Mouse (Mus musculus) heart, adult 2 months (tissue): ENCODE data around the gene Ppp1r21.

Experiments used
- CTCF ChIP-seq: fragments of 200-600 bp; IDR thresholded peaks from 2 replicates; pipeline ENCODE4 v1.8.1; 2022; ENCODE audit warnings: antibody characterized with exemption, mild to moderate bottlenecking, moderate library complexity
- EP300 ChIP-seq: fragments of 200-500 bp; IDR thresholded peaks from 2 replicates; pipeline ENCODE4 v1.6.1; 2011; ENCODE audit warnings: low read depth, low read length, control low read depth; ENCODE audit not compliant: insufficient read depth
- POLR2A ChIP-seq: fragments of 200-500 bp; IDR thresholded peaks from 2 replicates; pipeline ENCODE4 v1.6.1; 2011; ENCODE audit warnings: mild to moderate bottlenecking, low read depth, low read length, control low read depth; ENCODE audit not compliant: insufficient read depth

- TF ChIP-seq POLR2A, result no peak
- TF ChIP-seq CTCF, result no peak
- no peak for TF ChIP-seq EP300
These were observed 100.6 kb downstream of the Ppp1r21 start for GRCm38 (mm10) chr17:88630554-88630948.
